Mouse (Mus musculus): Measurements from ENCODE around the gene Synpo2l.
A peak's percentile ranks its signal among the peaks of the same experiment; 100 is the strongest.
"Not testable (repeated sequence)": the region's sequence is repeated elsewhere in the genome, so short reads cannot be mapped to it uniquely, and the experiment has no call there.

The Synpo2l gene

DNA sequence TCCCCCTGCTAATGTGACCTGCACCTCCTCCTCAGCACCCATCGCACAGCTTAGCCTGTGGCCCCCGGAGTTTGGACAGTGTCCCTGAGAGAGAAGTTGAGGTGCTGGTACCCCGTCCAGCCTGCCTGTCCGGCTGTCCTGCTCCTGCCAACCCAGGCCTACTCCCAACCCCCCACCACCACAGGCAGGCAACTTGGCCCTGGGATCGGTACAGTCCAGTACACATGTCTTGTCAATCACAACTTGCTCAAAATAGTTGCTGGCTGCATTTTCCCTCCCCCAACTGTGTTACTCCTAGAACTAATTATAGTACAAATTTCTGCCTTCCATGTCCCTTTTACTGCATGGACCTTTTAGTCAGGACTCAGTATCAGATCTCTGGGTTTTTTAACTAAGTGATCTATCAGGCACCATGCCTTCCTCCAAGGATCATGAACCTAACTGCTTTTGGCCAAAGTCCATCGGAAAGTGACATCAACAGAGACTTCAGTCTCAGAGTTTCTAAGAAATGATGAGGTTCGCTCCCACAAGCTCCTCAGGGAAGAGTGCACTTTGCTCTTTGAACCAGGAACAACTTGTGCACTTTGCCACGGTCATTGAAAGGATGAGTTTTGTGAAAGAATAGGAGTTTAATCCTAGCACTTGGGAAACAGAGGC, at the start of gene Synpo2l:
Gene Synpo2l, minus strand, starts transcription at position 201 of the 657 bp plus-strand sequence.
- DNase-seq = no peak

DNA sequence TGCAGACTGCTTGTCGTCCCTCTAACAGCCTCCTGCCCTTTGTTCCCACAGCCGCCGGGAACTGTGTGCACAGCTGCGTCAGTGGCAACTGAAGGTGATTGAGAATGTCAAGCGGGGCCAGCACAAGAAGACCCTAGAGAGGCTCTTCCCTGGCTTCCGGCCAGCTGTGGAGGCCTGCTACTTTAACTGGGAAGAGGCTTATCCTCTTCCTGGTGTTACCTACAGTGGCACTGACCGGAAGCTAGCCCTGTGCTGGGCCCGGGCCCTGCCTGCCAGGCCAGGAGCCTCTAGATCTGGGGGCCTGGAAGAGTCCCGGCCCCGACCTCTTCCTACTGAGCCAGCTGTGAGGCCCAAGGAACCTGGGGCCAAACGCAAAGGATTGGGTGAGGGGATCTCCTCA, 45.7 kb upstream of the Synpo2l start:
- no peak for DNase-seq

DNA sequence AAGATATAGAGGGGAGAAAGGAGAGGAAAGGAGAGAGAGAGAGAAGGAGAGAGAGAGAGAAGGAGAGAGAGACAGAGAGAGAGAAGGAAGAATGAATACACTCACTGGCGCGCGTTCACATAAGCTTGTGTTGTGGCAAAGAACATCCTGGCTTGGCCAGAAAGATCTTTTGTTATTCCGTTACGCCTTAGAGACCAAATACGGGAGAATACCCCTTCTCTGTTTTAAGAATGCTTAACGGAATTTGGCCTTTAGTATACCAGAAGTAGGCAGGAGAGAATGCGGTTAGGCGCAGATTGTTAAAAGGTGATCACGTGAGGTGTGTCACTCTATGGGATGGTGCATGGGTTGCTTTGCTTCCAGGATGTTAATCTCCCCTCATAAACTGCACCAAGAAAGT, 40.1 kb upstream of the Synpo2l start:
- DNase-seq = no peak

DNA sequence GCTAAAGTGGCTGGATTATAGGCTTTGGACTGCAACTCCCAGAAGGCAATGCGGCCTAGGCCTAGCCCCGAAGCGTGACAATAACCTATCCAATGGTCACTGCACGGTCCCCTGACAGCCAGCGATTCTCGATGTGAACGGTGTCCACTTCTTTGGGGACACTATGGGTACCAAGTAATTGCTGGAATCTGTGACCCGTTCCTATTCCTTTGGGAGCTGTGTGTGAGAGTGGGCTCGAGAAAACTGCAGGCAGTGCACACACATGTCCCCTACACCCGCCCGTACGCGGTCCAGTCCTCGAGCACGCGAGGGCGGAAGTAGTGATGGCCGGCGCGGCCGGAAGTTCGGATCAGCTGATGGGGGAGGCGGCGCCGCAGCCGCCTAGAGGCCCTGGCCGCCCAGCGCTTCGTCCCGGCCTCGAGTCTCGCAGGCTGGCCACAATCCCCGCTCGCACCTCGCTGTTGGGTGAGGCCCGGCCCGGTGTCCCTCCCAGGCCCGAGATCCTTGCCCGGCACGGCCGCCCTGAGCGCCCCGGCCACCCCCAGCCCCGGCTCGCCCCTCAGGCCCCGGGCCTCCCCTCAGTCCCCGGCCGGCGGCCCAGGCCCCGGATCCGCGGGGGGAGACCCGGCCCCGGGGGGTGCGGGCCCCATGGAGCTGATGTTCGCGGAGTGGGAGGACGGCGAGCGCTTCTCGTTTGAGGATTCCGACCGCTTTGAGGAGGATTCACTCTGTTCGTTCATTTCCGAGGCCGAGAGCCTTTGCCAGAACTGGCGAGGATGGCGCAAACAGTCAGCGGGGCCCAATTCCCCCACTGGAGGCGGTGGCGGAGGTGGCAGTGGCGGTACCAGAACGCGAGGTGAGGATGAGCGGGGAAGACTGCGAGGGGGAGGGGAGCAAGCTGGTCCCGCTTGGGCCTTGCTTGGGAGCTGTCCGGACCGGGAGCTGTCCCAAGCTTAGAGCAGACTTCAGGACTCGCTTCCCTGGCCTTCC, 39.3 kb upstream of the Synpo2l start, which contains the start of gene Zswim8:
Gene Zswim8, plus strand, starts transcription at position 352 of the 990 bp plus-strand sequence.
- peak; percentile 79 to 82 for DNase-seq

DNA sequence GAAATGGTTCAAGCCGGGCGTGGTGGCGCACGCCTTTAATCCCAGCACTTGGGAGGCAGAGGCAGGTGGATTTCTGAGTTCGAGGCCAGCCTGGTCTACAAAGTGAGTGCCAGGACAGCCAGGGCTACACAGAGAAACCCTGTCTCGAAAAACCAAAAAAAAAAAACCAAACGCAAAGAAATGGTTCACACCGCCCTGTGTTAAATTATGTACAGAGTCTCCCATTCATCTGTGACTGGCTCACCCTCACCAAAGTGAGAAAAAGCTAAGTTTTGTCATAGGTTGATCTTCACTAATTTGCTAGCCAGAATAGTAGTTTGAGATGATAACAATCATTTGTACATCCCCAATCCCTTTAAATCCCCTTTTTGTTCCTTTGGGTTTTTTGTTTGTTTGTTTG, 35.3 kb upstream of the Synpo2l start:
- not testable (repeated sequence) for DNase-seq

DNA sequence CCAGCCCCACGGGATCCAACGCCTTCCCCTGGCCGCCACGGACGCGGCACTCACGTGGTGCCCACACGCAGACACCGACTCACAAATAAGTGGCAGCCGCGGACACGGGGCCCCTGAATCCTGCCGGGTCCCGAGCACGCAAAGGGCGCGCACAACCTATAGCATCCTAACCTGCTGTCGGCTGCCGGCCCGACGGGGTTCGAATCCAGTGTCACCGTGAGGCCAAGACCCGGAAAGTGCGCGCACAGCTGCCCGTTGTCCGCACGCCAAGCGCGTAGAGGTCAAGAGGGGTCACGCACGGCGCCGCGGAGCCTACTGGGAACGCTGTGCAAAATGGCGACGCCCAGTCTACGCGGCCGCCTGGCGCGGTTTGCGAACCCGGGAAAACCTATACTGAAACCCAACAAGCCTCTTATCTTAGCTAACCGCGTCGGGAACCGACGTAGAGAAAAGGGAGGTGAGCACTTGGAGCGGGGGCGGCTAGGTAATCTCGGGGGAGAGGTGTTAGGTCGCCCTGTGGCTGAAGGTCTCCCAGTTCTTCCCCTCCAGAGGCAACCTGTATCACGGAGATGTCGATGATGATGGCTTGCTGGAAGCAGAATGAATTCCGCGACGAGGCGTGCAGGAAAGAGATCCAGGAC, 34.7 kb upstream of the Synpo2l start, which contains the start of gene Chchd1:
Gene Chchd1, plus strand, starts transcription at position 266 of the 641 bp plus-strand sequence.
- peak; percentile 86 to 88 for DNase-seq

DNA sequence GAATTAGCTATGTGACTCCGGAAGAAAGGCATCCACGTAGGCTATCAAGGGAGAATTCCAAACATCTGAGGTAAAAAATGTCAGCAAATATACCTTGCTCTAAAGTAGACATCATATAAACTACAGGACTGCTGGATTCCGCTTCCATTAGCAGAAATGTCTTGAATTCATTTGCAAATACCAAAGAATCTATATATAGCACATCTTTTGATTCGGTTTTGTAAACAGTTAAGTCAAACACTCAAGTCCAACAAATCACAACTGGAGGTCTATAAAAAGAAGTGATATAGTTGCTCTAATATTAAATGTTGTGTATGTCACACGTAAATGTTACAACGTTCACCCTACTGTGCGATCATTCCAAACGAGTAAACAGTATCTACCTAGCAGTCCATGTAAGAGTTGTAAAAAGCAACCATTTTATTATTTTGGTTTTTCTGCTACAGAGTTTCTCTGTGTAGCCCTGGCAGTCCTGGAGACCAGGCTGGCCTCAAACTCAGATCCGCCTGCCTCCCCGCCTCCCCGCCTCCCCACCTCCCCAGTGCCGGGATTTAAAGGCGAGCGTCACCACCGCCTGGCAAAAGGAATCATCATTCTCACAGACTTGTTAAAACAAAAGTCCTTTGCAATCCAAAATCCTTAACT, 34.1 kb upstream of the Synpo2l start:
- no peak for DNase-seq

DNA sequence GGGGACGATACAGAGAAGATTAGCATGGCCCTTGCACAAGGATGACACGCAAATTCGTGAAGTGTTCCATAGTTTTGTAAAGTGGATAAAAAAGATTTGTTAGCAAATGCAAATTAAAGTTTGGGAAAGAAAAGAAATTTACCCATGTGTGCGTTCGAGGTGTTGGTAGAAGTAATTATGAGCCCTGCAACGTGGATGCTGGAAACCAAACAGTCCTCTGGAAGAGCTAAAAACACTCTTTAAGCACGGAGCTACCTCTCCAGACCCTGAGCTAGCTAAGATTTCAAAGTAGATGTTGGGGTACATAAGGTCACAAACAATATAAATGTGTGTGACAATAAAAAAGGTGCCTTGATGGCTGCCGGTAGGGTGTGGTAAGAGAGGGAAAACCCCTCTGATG, 33.4 kb upstream of the Synpo2l start:
- no peak for DNase-seq

DNA sequence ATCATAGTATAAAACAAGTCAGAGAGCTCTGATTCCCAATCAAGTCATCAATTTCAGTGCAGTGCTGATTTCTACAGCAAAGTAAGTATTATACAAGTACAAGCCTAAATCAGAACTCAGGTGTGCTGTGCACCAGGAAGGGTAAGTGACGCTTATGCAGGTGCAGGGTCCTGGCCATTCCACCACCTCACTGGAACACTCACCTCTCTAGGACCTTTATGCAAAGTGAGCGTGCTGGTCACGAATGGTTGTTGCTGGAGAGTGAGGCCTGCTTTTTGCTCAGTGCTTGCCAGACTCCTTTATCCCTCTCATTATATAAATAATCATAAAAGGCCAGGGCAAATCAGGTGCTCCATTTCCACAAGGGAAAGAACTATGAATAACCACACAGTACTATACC, 32.2 kb upstream of the Synpo2l start:
- DNase-seq = no peak

DNA sequence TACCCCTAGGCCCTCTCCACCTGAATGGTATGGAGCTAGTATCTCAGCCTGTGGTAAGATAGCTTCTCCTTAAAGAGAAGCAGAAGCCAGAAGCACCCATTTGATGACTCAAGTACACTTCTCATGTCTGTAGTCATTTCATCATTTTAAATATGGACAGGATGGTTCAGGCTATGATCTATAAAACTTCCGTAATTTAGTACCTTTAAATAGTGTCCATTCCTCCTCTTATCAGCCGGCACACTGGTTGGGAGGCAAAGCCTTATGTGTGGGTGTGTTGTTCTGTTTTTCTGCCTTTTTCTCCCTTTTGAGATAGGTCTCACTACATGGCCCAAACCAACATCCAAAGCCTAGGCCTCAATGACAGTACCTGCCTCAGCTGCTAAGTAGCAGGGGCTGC, 30.4 kb upstream of the Synpo2l start:
- DNase-seq = no peak

DNA sequence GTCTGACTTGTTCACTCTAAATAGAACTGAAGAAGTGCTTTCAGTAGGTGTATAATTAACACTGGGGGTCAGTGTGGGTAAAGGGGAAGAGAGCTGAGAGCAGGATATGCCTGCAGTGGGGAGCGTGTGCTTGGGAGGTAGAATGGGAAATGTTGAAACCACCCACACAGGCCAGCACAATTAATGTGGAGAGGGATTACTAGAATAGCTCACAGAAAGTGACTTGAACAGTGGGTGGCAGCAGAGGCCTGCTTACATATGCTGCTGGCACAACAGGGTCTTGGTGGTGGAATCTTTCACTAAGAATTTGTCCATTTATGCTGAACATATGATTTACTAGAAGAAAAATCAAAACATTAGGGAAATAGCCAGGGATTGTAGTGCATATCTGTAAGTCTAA, 28.8 kb upstream of the Synpo2l start:
- DNase-seq = peak; percentile 48 to 51

DNA sequence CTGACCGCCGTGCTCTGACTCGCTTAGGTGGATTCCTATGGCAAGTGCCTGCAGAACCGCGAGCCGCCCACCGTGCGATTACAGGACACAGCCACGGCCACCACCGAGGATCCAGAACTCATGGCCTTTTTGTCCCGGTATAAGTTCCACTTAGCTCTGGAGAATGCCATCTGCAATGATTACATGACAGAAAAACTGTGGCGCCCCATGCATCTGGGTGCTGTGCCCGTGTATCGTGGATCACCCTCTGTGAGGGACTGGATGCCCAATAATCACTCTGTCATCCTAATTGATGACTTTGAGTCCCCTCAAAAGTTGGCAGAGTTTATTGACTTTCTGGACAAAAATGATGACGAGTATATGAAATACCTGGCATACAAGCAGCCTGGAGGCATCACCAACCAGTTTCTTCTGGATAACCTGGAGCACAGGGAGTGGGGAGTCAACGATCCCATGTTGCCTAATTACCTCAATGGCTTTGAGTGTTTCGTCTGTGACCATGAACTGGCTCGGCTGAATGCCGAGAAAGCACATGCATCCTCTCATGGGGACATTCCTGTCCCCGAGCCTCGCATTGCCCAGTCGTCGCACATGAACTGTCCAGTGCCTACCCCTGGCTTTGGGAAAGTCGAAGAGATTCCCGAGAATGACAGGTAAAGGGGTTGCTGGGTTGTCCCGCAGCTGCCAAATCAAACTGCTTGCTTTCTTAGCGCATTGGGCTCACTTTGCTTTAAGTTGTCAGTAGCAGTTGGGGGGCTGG, 27.8 kb upstream of the Synpo2l start:
- DNase-seq = peak in 1 of 2 experiments; percentile 17

DNA sequence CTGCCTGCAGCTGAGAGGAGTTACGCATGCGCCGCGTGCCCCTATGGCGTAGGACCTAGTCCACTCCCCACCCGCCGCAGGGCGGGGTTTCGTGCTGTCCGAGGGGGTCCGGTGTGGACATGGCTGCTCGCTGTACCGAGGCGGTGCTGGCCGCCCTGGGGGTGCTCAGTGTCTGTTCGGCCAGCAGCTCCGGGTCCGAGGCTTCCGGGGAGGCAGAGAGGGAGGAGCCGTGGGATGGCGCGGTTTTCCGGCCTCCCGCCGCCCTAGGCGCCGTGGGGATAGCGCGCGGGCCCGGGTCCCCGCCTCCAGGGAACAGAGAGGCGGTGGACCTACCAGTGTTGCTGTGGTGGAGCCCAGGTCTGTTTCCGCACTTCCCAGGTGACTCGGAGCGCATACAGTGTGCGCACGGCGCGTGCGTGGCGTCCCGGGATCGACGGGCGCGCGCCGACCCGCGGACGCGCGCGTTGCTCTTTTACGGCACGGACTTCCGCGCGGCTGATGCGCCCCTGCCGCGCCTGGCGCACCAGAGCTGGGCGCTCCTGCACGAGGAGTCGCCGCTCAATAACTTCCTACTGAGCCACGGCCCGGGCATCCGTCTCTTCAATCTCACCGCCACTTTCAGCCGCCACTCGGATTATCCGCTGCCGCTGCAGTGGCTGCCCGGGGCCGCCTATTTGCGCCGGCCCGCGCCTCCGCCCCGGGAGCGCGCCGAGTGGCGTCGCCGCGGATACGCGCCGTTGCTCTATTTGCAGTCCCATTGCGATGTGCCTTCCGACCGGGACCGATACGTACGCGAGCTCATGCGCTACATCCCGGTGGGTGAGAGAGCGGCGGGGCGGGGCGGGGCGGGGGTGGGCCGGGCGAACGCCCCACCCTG, 27.0 kb upstream of the Synpo2l start, which contains the start of gene Fut11:
Gene Fut11, plus strand, starts transcription at position 85 of the 877 bp plus-strand sequence.
- DNase-seq = peak; percentile 80 to 83

DNA sequence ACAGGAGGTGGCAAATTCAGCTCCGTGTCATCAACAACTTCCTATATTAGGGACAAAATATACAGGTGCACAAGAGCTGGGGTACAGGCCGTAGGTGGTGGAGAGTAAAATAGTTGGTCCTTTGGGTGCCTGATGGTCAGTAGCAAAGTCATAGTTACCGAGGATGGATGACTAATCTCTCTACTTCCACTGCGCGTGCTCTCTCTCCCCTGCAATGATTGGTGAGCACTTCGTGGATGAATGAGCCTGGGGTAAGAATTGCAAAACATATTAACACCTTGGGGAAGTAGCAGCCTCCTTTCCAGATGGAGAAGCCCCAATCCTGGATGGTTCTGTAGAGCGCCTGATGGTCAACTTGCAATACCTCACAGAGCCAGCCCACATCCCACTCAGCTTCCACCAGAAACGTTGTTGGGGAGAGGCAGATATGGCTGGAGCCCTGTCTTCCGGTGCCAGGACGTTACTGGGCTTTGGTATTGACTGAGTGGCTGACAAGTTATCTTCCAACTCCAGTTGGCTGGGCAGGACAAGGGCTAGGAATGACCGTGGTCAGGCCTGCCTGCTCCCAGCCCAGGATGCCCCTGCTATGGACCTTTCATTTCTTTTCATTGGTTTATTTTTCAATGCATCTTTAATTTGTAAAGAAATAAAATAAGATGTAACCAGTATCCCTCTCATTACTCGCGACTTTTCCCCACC, 26.2 kb upstream of the Synpo2l start:
- peak in 1 of 2 experiments; percentile 23 for DNase-seq

DNA sequence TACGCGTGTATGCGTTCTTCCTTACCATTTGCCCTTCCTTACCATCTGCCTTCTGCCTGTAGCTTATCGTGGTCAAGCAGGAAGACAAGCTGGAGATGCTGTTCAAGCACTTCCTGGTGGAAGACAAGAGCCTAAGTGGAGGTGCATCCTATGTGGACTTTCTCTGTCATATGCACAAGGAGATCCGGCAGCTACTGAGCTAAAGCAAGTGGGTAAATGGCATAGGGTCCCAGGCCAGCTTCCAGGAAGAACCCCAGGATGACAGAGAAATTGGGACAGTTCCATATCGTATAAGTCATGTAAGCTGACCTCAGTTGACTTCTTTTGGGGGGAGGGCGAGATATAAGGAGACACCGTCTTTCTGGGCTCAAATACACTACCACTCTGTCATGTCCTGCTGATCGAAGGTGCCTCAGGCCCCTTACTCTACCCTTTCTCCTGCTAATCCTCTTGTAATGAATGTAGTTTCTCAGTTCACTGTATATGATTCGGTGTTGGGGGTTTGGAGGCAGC, 25.5 kb upstream of the Synpo2l start:
- no peak for DNase-seq

DNA sequence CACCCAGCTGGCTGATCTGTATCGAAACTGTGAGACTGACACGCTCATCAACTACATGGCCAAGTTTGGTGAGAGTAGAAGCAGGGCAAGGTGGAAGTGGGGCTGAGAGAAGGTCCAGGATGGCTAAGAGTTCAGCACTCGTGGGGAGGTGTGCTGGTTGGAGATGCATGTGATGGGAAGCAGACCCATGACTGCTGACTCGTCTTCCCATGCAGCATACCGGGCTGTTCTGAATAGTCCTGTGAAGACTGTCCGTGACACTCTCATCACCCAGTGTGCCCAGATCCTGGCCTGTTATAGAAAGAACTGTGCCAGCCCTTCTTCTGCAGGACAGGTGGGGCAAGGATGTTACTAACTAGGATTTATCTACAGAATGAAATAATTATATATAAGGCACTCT, 23.6 kb upstream of the Synpo2l start:
- no peak for DNase-seq

DNA sequence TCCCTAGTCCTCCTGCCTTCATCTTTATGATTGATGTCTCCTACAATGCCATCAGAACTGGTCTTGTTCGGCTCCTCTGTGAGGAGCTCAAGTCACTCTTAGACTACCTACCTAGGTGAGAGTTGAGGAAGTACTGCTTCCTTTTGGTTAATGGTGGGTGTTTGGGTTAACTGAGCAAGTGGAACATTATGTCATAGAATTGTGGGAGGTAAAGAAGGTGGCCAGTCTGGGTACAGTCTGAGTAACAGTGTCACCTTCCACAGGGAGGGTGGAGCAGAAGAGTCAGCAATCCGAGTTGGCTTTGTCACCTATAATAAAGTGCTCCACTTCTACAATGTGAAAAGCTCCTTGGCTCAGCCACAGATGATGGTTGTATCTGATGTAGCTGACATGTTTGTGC, 20.9 kb upstream of the Synpo2l start:
- DNase-seq = peak; percentile 29 to 35

DNA sequence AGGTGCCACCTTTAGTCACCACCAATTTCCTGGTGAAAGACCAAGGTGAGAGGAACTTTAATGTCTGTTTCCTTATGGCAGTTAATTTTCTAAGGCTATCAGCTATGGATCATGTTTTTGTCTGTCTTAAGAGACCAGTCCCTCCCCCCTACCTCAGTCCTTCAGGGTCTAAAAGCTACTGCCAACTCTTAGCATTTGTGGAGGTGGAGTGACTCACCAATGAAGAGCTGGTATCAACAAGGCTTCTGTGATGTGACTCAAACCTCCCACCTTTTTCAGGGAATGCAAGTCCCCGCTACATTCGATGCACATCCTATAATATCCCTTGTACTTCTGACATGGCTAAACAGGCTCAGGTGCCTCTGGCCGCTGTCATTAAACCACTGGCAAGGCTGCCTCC, 18.4 kb upstream of the Synpo2l start:
- no peak for DNase-seq

DNA sequence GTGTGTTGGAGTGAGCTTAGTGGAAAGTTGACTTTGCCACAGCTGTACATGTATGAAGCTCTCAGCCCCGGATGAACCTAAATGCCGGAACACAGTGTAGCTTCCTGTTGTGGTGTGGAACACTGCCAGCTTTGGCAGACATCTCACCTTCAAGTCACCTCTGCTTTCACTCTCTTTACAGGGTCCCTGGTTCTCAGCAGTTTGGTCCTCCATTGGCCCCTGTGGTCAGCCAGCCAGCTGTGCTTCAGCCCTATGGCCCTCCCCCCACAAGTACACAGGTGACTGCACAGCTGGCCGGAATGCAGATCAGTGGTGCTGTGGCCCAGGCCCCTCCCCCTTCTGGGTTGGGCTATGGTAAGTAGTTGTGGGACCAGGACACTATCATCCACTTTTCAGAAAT, 14.3 kb upstream of the Synpo2l start:
- DNase-seq = peak; percentile 64 to 65

DNA sequence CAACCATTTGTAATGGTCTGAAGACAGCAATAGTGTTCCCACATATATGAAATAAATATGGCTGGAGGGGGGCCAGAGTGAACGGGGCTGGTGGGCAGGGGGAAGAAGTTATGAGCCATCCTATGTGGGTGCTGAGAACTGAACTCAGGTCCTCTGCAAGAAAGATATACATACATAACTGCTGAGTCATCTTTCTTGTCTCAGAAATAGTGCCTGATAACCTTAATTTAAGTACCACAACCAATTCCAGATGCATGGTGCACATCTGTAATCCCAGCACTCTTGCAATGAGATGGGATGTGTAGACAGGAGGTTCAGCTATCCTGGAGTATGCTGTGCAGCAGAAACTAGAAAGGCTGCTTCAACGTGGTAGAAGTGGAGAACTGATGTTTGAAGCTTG, 13.6 kb upstream of the Synpo2l start:
- no peak for DNase-seq

Data from B cell, adult 2 months (primary cell).